In genomic region chr13:55342469-55342868, GRCm38 (mm10) we compare ENCODE assay signal across 21 mouse cellular contexts. TPM values are rescaled to one million over a fixed set of nuclear protein-coding genes. Genes with fewer than 3 reads are reported as not detected.
DNase-seq lines count a peak whose midpoint lies in the region; ATAC-seq and TF ChIP-seq lines count a peak whose summit lies in the region.
"Had no signal": no experiment of that assay in that cellular context is flagged by ENCODE, and none has a peak within 500 bp of the region (broad histone marks: within the 10 kb centered on the region; RNA-seq: fewer than 3 reads in every experiment).

No protein-coding gene starts in this region.

- no peak overlapping the region for H3K9ac ChIP-seq in liver, postnatal 0 days (replicated peaks)
- H3K9ac ChIP-seq in ES-Bruce4 (ENCODE audit: low read depth, poor library complexity, severe bottlenecking) = no peak overlapping the region
- H3K9ac ChIP-seq: forebrain, embryonic 13.5 days; hindbrain, embryonic 15.5 days had no signal

- no peaks in the 10 kb centered on the region for H3K27me3 ChIP-seq in liver, postnatal 0 days (ENCODE audit: insufficient read depth, low read length)
- no peaks in the 10 kb centered on the region for H3K27me3 ChIP-seq in E14TG2a.4 (ENCODE audit: insufficient read depth, low read length)
- no peaks in the 10 kb centered on the region for H3K27me3 ChIP-seq in ES-Bruce4 (ENCODE audit: control insufficient read depth, insufficient read depth, low read length, poor library complexity, severe bottlenecking)
- no peaks in the 10 kb centered on the region for H3K27me3 ChIP-seq in myocyte (ENCODE audit: control insufficient read depth, insufficient read depth, insufficient read length)
- H3K27me3 ChIP-seq: forebrain, embryonic 13.5 days; hindbrain, embryonic 15.5 days had no signal

- no peaks in the 10 kb centered on the region for H3K79me2 ChIP-seq in myocyte (ENCODE audit: control insufficient read depth, insufficient read depth)

- H3K36me3 ChIP-seq in liver, postnatal 0 days (replicated peaks; ENCODE audit: insufficient read depth, low read length) = peaks cover 36% of the 10 kb centered on the region
- H3K36me3 ChIP-seq in E14TG2a.4 (ENCODE audit: insufficient read depth, low read length) = peaks cover 47% of the 10 kb centered on the region
- peaks cover 24% of the 10 kb centered on the region for H3K36me3 ChIP-seq in ES-Bruce4 (ENCODE audit: control insufficient read depth, insufficient read depth, low read length, poor library complexity, severe bottlenecking)
- H3K36me3 ChIP-seq in myocyte (ENCODE audit: control insufficient read depth, insufficient read depth) = peaks cover 17% of the 10 kb centered on the region

- H3K4me3 ChIP-seq in liver, postnatal 0 days (ENCODE audit: low read depth, low read length) = no peak overlapping the region
- 0 out of 2 replicates have a peak overlapping the region, but pooled peaks have one; percentile 13 for H3K4me3 ChIP-seq in E14TG2a.4 (replicated peaks; ENCODE audit: low read length)
- H3K4me3 ChIP-seq in ES-Bruce4 (ENCODE audit: low read depth, low read length) = no peak overlapping the region
- H3K4me3 ChIP-seq in myocyte = no peak overlapping the region
- H3K4me3 ChIP-seq: forebrain, embryonic 10.5 days; forebrain, embryonic 13.5 days; gastrocnemius, adult 2 months; hindbrain, embryonic 15.5 days had no signal

- DNase-seq in liver, postnatal 0 days = no peak
- no peak for DNase-seq in liver
- DNase-seq in spleen, postnatal 4 days (ENCODE audit: low spot score in 2 of 2) = no peak
- DNase-seq: adrenal gland, adult 8-10 months; adrenal gland, postnatal 25 days; cerebellum, adult 11-12 months; cerebellum, adult 9-10 months; cerebellum, postnatal 14 days; gastrocnemius, adult 2 months; gastrocnemius, postnatal 14 days; heart, adult 11 months had no signal

- no peak overlapping the region for H3K27ac ChIP-seq in liver, postnatal 0 days (ENCODE audit: low read depth)
- H3K27ac ChIP-seq in ES-Bruce4 (ENCODE audit: insufficient read depth, low read length) = peak overlapping the region; percentile 75
- H3K27ac ChIP-seq: forebrain, embryonic 10.5 days; forebrain, embryonic 13.5 days; gastrocnemius, adult 2 months; hindbrain, embryonic 15.5 days had no signal

- TF ChIP-seq EP300 in liver, postnatal 0 days (IDR thresholded peaks at IDR 0.05; ENCODE audit: low read depth) = no peak
- no peak for TF ChIP-seq EP300 in ES-Bruce4 (IDR thresholded peaks at IDR 0.05; ENCODE audit: insufficient read depth, low read depth, low read length)

- no peaks in the 10 kb centered on the region for H3K9me3 ChIP-seq in liver, postnatal 0 days (ENCODE audit: low read length)
- H3K9me3 ChIP-seq in E14TG2a.4 (ENCODE audit: low read length) = no peaks in the 10 kb centered on the region
- no peaks in the 10 kb centered on the region for H3K9me3 ChIP-seq in ES-Bruce4 (replicated peaks; ENCODE audit: control insufficient read depth, insufficient read depth, low read length, poor library complexity, severe bottlenecking)
- H3K9me3 ChIP-seq: forebrain, embryonic 10.5 days; forebrain, embryonic 13.5 days; hindbrain, embryonic 15.5 days had no signal

- H3ac ChIP-seq in myocyte (ENCODE audit: control insufficient read depth, insufficient read length) = no peak overlapping the region

- WGBS in liver, postnatal 0 days (ENCODE audit: insufficient replicate concordance) = 40% methylated on average over 11 of the region's 11 CpGs

- H3K4me1 ChIP-seq in liver, postnatal 0 days (ENCODE audit: insufficient read depth) = peaks cover 3% of the 10 kb centered on the region; the same call in 1 of the 2 replicates
- H3K4me1 ChIP-seq in E14TG2a.4 (replicated peaks; ENCODE audit: low read depth, low read length) = peaks cover 97% of the 10 kb centered on the region
- no peaks in the 10 kb centered on the region for H3K4me1 ChIP-seq in ES-Bruce4 (ENCODE audit: control insufficient read depth, insufficient read depth, low read length)
- H3K4me1 ChIP-seq: forebrain, embryonic 13.5 days; hindbrain, embryonic 15.5 days had no signal

- no peak for TF ChIP-seq POLR2A in ES-Bruce4 (IDR thresholded peaks at IDR 0.05; ENCODE audit: insufficient read depth, low read length)
- no peak for TF ChIP-seq POLR2A in myocyte (IDR thresholded peaks at IDR 0.05; ENCODE audit: insufficient read length, low read depth)

- H3K4me2 ChIP-seq in liver, postnatal 0 days (ENCODE audit: low read depth, low read length) = no peak overlapping the region
- no peak overlapping the region for H3K4me2 ChIP-seq in myocyte (ENCODE audit: low read depth)
- H3K4me2 ChIP-seq: forebrain, embryonic 13.5 days; heart, embryonic 11.5 days; hindbrain, embryonic 15.5 days had no signal

- TF ChIP-seq CTCF in liver, postnatal 0 days (IDR thresholded peaks at IDR 0.05; ENCODE audit: low read depth) = no peak
- TF ChIP-seq CTCF in E14TG2a.4 (conservative IDR thresholded peaks at IDR 0.05; ENCODE audit: low read length) (no peak), ES-Bruce4 (IDR thresholded peaks at IDR 0.05; ENCODE audit: low read depth, low read length) (no peak)

- peak; percentile 16; the same call in 1 of the 2 replicates for ATAC-seq in liver, postnatal 0 days
- ATAC-seq: activated CD4-positive, CD25-positive, alpha-beta regulatory T cell, adult 4 months; CD4-positive, CD25-positive, alpha-beta regulatory T cell, adult 4 months; forebrain, embryonic 13.5 days; forebrain, embryonic 16.5 days had no signal

TF ChIP-seq in myocyte, 11 proteins besides CTCF, POLR2A, EP300 and RAD21:
- TF ChIP-seq MAX (IDR thresholded peaks at IDR 0.05; ENCODE audit: low read depth) (no peak), POLR2AphosphoS2 (IDR thresholded peaks at IDR 0.05; ENCODE audit: insufficient read length, low read depth) (peak; percentile 63)
TF ChIP-seq in myocyte: peak in this region for 1.

RNA-seq across cellular contexts. Expression of gene Mxd3, which starts 12.8 kb away (rescaled TPM):
- 14.0 and 15.9 TPM in 2 replicates for polyA plus RNA-seq in liver, postnatal 0 days (2015; fragmentation: Nextera tagmentation; extraction: Ambion mirVana)
- polyA plus RNA-seq in ES-Bruce4 (2011; ENCODE audit: insufficient read depth, insufficient read length, low read depth, missing spikeins) (5.1 and 6.5 TPM in 2 replicates), myocyte (2012; fragmentation: generic; extraction: Trizol) (17.0 TPM)

RNA-seq across cellular contexts. Expression of gene Lman2, which starts 20.1 kb away (rescaled TPM):
- 50.5 and 56.0 TPM in 2 replicates for polyA plus RNA-seq in liver, postnatal 0 days (2015; fragmentation: Nextera tagmentation; extraction: Ambion mirVana)
- polyA plus RNA-seq in ES-Bruce4 (2011; ENCODE audit: insufficient read depth, insufficient read length, low read depth, missing spikeins) = 38.5 and 45.2 TPM in 2 replicates
- 84.7 TPM for polyA plus RNA-seq in myocyte (2012; fragmentation: generic; extraction: Trizol)

RNA-seq across cellular contexts. Expression of gene Rab24, which starts 20.7 kb away (rescaled TPM):
- 38.7 and 39.6 TPM in 2 replicates for polyA plus RNA-seq in liver, postnatal 0 days (2015; fragmentation: Nextera tagmentation; extraction: Ambion mirVana)
- polyA plus RNA-seq in ES-Bruce4 (2011; ENCODE audit: insufficient read depth, insufficient read length, low read depth, missing spikeins) (40.5 and 42.8 TPM in 2 replicates), myocyte (2012; fragmentation: generic; extraction: Trizol) (59.8 TPM)

RNA-seq across cellular contexts. Expression of gene Prelid1, which starts 22.2 kb away (rescaled TPM):
- 196 and 213 TPM in 2 replicates for polyA plus RNA-seq in liver, postnatal 0 days (2015; fragmentation: Nextera tagmentation; extraction: Ambion mirVana)
- polyA plus RNA-seq in ES-Bruce4 (2011; ENCODE audit: insufficient read depth, insufficient read length, low read depth, missing spikeins) = 230 and 234 TPM in 2 replicates
- 365 TPM for polyA plus RNA-seq in myocyte (2012; fragmentation: generic; extraction: Trizol)

RNA-seq across cellular contexts. Expression of gene Rgs14, which starts 27.1 kb away (rescaled TPM):
- polyA plus RNA-seq in liver, postnatal 0 days (2015; fragmentation: Nextera tagmentation; extraction: Ambion mirVana) = 2.8 and 3.1 TPM in 2 replicates
- polyA plus RNA-seq in ES-Bruce4 (2011; ENCODE audit: insufficient read depth, insufficient read length, low read depth, missing spikeins) (2.8 and 3.6 TPM in 2 replicates), myocyte (2012; fragmentation: generic; extraction: Trizol) (2.3 TPM)
